Mouse (Mus musculus) heart, embryonic 12.5 days (tissue): Measurements from ENCODE around the gene Enpp1. TPM values are rescaled to one million over a fixed set of nuclear protein-coding genes. Genes with fewer than 3 reads are reported as not detected.

Experiments
- ATAC-seq: fragments of 200-750 bp; cut with Nextera tagmentation; 2 replicates; pipeline ENCODE4 v1.8.0; 2017; ENCODE audit warnings: moderate TSS enrichment, moderate library complexity; ENCODE audit not compliant: insufficient number of reproducible peaks, low FRiP score
- H3K27ac ChIP-seq: fragments of 300-500 bp; sonication (generic); 2 replicates; pipeline ENCODE4 v1.5.1; 2016; ENCODE audit warnings: mild to moderate bottlenecking, moderate library complexity; ENCODE audit not compliant: poor library complexity, severe bottlenecking
- H3K27me3 ChIP-seq: fragments of 300-500 bp; sonication (generic); replicated peaks from 2 replicates; pipeline ENCODE4 v1.6.1; 2016; ENCODE audit warnings: mild to moderate bottlenecking, moderate library complexity
- H3K36me3 ChIP-seq: fragments of 300-500 bp; sonication (generic); 2 replicates; pipeline ENCODE4 v1.6.1; 2016; ENCODE audit warnings: mild to moderate bottlenecking, moderate library complexity
- H3K4me1 ChIP-seq: fragments of 300-500 bp; sonication (generic); replicated peaks from 2 replicates; pipeline ENCODE4 v1.6.1; 2016; ENCODE audit warnings: mild to moderate bottlenecking
- H3K4me2 ChIP-seq: fragments of 300-500 bp; sonication (generic); 2 replicates; pipeline ENCODE4 v1.6.1; 2016; ENCODE audit warnings: mild to moderate bottlenecking, moderate library complexity
- H3K4me3 ChIP-seq: fragments of 300-500 bp; sonication (generic); 2 replicates; pipeline ENCODE4 v1.5.1; 2016; ENCODE audit warnings: mild to moderate bottlenecking
- H3K9ac ChIP-seq: fragments of 300-500 bp; sonication (generic); 2 replicates; pipeline ENCODE4 v1.6.1; 2016; ENCODE audit warnings: mild to moderate bottlenecking, moderate library complexity
- H3K9me3 ChIP-seq: fragments of 300-500 bp; sonication (generic); replicated peaks from 2 replicates; pipeline ENCODE4 v1.6.1; 2016; ENCODE audit warnings: mild to moderate bottlenecking, moderate library complexity
- WGBS: fragments of 180-500 bp; shearing (Covaris S2); methylation state at CpG from one replicate; pipeline ENCODE4 v1.1.7; 2016; 5-methylcytosine and 5-hydroxymethylcytosine counted together
- polyA plus RNA-seq: library from polyadenylated mRNA; unstranded; fragments of >200 nt; fragmentation: Nextera tagmentation; extraction: Ambion mirVana; gene quantifications from 2 replicates; pipeline ENCODE4 v1.2.1, GENCODE M21; 2016

Enpp1 gene
- polyA plus RNA-seq, 1 experiment from 2014 or later = 8.0 TPM

DNA sequence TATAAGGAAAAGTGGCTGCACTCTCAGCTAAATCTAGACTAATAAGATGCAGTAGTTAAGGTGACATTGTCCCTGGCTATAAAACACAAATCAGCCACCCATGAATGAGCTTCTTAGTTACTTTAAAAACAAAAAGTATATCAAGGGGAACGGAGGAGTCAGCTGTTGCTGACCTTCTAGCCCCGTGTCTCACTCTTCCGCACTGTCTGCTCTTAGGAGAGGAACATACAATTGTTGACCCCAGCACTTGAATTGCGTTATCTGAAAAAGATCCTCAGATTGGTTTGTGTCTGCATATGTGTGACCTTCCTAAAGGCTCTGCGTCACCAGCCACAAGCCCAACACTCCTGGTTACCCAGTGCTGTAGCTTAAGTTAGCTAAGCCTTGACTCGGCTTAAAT is 41.4 kb downstream of the Enpp1 start:
- Histone ChIP-seq H3K27ac (no peak overlapping the region), H3K9ac (no peak overlapping the region), H3K27me3 (no peaks in the 10 kb centered on the region), H3K4me1 (no peaks in the 10 kb centered on the region), H3K36me3 (no peaks in the 10 kb centered on the region), H3K9me3 (no peaks in the 10 kb centered on the region), H3K4me2 (no peak overlapping the region), H3K4me3 (no peak overlapping the region)
- whole genome bisulfite sequencing = 78% methylated on average over 6 of the region's 6 CpGs
- ATAC-seq = no peak

DNA sequence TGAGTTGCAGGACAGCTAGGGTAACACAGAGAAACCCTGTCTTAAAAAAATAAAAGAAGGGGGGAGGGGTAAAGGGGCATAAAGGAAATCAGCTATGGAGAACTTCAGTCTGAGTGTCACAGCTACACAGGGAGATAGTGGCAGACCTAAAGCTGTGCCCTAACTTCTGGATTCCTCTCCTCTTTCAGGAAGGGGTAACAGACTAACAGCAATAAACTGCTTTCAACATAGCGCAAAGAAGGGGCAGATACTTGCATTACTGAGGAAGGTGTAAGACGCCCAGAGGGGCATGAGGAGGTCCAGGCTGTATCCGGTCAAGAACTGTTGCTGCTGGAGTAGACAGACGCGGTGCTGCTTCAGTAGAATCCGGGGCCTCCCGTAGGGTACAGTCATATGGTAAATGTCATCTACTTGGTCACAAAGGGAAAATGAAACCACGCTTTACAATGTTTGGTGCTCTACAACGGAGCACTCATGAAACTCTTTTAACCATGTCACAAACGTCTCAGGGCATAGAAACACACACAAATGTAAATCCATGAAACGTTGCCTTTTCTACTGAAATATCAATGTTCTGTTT is 60.9 kb downstream of the Enpp1 start:
- Histone ChIP-seq H3K4me1 (no peaks in the 10 kb centered on the region), H3K9me3 (no peaks in the 10 kb centered on the region), H3K27ac (no peak overlapping the region), H3K4me2 (no peak overlapping the region), H3K27me3 (no peaks in the 10 kb centered on the region), H3K9ac (no peak overlapping the region), H3K4me3 (no peak overlapping the region), H3K36me3 (0 out of 2 replicates have a peak, but pooled peaks cover 2% of the 10 kb centered on the region)
- ATAC-seq = no peak
- 83% methylated on average over 11 of the region's 11 CpGs for WGBS

DNA sequence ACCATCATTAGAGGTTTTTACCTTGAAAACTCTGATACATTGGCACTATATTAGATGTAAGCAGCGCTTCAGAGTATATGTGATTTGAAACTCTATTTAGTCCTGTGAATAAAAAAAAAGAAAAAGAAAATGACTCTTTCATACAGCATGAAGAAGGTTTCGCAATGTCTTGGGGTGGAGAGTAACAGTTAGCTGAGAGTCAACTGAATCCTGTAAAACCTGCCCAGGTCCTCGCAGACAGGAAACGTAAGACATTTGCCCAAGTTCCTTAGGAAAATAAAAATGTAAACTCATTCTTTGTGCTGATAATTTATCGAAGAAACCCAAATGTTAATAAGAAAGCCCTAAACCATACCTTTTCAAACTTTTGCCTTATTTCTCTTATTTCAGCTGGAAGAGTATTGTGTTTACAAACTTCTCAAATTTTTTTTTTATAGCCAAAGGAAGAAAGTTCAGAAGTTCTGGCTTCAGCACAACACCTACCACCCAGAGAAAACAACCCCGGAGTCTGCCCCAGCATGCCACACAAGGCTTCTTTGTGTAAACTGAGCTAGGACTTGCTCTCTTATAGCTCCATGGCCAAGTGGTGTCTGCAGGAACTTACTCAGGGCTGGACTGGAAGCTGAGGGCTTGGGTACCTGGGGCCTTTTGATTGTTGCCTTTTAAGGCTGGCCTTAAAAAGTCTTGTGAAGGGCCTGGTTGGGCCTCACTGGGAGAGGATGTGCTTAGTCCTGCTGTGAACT is 63.8 kb downstream of the Enpp1 start:
- no peaks in the 10 kb centered on the region for H3K9me3 ChIP-seq
- no peaks in the 10 kb centered on the region for H3K27me3 ChIP-seq
- ATAC-seq = no peak
- no peaks in the 10 kb centered on the region for H3K4me1 ChIP-seq
- no peak overlapping the region for H3K27ac ChIP-seq
- no peak overlapping the region for H3K4me2 ChIP-seq
- no peak overlapping the region for H3K4me3 ChIP-seq
- 82% methylated on average over 6 of the region's 6 CpGs for WGBS
- 0 out of 2 replicates have a peak, but pooled peaks cover 2% of the 10 kb centered on the region for H3K36me3 ChIP-seq
- no peak overlapping the region for H3K9ac ChIP-seq

DNA sequence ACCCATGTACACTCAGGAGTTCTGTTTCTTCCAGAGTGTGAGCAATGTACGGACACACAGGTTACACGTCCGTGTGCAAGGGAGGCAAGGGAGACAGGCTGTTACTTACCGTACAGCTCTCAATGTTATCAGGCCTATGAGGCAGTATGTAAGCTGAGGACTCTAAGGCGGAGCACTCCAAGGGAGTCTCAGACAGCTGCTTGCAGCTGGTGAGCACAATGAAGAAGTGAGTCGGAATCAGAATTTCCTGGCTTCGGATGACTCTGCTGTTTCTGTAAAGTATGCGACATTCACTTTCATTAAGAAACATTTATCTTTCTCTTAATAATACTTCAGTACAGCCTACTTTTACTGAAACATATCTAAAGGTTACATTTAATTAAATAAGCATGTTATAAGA is 66.8 kb downstream of the Enpp1 start:
- H3K4me1 ChIP-seq = no peaks in the 10 kb centered on the region
- H3K27me3 ChIP-seq = no peaks in the 10 kb centered on the region
- no peak overlapping the region for H3K27ac ChIP-seq
- H3K9me3 ChIP-seq = no peaks in the 10 kb centered on the region
- H3K9ac ChIP-seq = no peak overlapping the region
- no peak for ATAC-seq
- H3K4me2 ChIP-seq = no peak overlapping the region
- WGBS = 81% methylated on average over 8 of the region's 8 CpGs
- 0 out of 2 replicates have a peak, but pooled peaks cover 2% of the 10 kb centered on the region for H3K36me3 ChIP-seq
- no peak overlapping the region for H3K4me3 ChIP-seq

DNA sequence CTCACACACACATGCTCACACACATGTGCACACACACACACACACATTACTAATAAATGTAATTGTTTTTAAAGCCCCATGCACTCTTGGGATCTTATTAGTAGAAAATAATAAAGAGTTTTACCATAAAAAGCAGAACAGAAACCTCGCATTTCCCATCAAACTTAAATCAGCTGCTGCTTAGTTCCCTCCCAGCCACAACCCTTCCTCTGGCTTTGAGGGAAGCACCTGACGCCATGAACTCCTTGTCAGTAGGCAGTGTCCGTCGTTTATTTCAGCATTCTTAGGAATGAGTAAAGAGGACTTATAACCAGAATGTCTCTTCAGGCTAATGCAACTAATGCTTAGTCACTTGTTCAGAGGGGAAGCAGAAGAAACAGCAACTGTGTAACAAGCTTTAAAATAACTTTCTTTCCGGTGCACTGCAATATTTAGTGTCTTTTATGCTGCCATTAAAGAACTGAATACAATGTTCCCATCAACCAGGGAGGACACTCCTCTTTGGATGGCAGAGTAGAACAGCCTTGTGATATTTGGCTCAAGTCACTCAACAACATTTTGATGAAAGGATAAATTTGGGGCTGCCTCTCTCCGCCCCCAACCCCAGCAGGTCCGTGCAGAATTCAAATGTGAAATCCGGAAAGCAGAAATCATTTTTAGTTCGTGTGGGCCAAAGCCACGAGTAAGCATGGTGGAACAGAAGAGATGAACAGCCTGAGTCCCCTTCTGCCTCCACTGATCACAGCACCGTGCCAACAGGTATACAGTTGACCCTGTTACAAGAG is 69.0 kb downstream of the Enpp1 start:
- 75% methylated on average over 11 of the region's 11 CpGs for WGBS
- Histone ChIP-seq H3K27ac (no peak overlapping the region), H3K4me2 (no peak overlapping the region), H3K36me3 (0 out of 2 replicates have a peak, but pooled peaks cover 2% of the 10 kb centered on the region), H3K4me1 (peaks cover 12% of the 10 kb centered on the region), H3K4me3 (no peak overlapping the region), H3K9ac (no peak overlapping the region), H3K27me3 (no peaks in the 10 kb centered on the region), H3K9me3 (no peaks in the 10 kb centered on the region)
- ATAC-seq = no peak

DNA sequence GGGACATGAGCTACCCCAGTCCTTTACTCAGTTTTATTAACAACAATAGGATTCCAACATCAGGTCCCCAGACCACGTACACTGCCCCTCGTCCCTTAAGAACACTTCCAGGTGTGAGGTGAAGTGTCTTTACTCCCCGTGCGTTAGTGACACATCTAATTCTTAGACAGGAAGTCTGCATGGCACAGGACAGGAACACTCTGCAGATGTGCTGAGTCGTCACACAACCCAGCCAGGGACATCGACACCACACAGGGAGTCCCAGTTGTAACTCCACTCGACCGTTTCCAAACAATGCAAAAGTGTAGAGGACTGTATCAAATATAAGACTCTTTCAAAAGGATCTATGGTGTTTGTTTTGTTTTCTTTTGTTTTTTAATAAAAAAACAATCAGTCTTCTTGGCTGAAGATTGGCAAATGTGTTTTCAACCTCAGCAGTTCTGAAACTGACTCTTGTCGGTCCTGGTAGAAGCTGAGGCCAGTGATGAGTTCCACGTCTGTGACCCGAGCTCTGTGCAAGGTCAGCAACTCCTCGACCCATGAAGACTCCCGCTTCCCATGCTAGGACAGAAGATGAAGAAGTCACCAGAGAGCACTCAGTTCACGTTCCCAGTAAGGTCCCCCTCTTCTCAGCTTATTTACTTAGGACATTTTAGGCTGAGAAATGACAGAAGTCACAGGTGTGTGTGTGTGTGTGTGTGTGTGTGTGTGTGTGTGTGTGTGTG is 70.4 kb downstream of the Enpp1 start:
- H3K9ac ChIP-seq = no peak overlapping the region
- 61% methylated on average over 14 of the region's 14 CpGs for WGBS
- H3K27ac ChIP-seq = no peak overlapping the region
- H3K9me3 ChIP-seq = no peaks in the 10 kb centered on the region
- H3K4me1 ChIP-seq = peaks cover 12% of the 10 kb centered on the region
- no peak overlapping the region for H3K4me3 ChIP-seq
- H3K36me3 ChIP-seq = no peaks in the 10 kb centered on the region
- H3K4me2 ChIP-seq = no peak overlapping the region
- no peaks in the 10 kb centered on the region for H3K27me3 ChIP-seq
- ATAC-seq = no peak

DNA sequence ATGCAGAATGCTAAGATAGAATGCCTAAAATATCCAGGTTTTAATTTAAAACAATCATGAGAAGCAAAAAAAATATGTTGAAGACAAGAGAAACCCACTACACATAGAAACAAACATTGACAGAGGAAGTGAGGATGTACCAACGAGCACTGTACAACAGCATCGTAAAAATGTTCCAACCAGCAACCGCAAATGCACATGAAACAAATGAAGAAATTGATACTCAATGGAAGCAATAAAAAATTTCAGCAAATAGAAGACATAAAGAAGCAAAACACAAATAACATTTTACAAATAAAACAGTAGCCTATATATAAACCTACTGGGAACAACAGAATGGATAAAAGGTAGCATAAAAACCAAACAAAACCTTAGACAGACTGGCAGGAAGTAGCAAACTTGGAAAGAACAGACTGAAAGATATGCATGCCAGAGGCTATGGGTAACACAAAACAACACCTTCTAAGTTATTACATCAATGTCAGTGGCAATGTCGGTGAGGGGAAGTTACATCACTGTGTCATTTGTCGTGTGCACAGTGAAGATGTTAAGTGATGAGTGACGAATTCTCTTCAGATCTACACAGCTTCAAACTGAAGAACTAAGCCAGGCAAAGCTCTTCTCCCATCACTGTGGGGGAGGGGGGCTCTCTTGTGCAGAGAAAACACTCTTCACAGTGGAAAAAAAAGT is 71.6 kb downstream of the Enpp1 start:
- ATAC-seq = no peak
- Histone ChIP-seq H3K9ac (no peak overlapping the region), H3K4me3 (no peak overlapping the region), H3K36me3 (no peaks in the 10 kb centered on the region), H3K4me1 (peaks cover 19% of the 10 kb centered on the region), H3K27me3 (no peaks in the 10 kb centered on the region), H3K4me2 (no peak overlapping the region), H3K9me3 (no peaks in the 10 kb centered on the region), H3K27ac (no peak overlapping the region)
- 61% methylated on average over 6 of the region's 6 CpGs for WGBS

DNA sequence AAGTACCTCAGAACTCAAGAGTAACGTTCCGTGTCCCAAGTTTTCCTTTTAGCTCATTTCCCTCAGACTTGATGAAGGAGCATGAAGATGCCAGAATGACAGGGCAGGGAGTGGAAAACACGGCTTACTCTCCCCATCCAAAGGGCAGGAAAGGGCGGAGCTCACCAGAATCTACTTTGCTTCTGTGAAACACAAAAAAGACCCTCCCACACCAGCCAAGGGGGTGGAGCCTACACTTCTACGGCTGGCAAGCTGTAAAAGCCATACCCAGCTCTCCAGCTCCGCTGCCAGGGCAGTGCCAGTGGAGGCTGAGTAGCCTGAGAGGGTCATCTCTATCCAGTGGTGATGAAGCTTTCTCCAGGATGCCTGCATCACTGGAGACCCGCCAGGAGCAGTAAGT is 72.4 kb downstream of the Enpp1 start:
- Histone ChIP-seq H3K4me2 (no peak overlapping the region), H3K27ac (no peak overlapping the region), H3K36me3 (no peaks in the 10 kb centered on the region), H3K4me1 (peaks cover 26% of the 10 kb centered on the region), H3K27me3 (no peaks in the 10 kb centered on the region), H3K4me3 (no peak overlapping the region), H3K9ac (no peak overlapping the region), H3K9me3 (no peaks in the 10 kb centered on the region)
- ATAC-seq = no peak
- 56% methylated on average over 7 of the region's 7 CpGs for WGBS

DNA sequence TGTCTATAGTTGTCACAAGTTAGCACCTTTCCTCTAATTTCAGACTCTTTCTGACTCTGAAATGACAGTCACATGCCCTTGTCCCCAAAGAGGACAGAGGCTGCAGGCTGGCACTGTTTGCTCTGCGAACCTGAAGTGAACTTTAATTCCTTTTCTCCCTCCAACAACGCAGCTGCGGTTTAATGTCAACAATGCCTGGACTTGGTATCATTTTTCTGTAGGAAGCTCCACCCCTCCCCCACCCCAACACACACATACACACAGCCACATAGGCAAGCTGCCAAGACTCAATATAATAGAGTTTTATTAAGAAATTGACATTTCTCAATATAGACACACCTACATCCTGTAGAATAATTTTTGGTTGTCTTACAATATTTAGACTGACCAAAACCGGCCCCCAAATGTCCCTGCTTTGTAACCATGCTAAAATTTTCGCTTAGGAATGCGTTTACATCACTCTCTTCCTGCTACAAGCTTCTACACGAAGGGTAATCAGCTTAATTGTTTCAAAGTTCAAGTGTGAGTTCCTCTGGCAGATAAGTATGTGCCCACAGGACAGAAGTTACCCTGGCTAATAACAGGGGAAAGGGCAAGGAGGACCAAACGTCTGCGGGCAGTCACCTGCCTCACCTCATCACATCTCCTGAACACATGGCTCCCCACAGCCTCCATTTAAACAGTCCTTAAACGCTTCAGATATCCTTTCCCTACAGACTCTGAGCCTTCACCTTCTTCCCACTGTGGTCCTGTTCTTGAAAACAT is 73.5 kb downstream of the Enpp1 start:
- 41% methylated on average over 10 of the region's 10 CpGs for WGBS
- Histone ChIP-seq H3K9ac (no peak overlapping the region), H3K27ac (no peak overlapping the region), H3K36me3 (no peaks in the 10 kb centered on the region), H3K4me3 (no peak overlapping the region), H3K4me1 (peaks cover 29% of the 10 kb centered on the region), H3K9me3 (no peaks in the 10 kb centered on the region), H3K4me2 (no peak overlapping the region), H3K27me3 (no peaks in the 10 kb centered on the region)
- no peak; the same call in 1 of the 2 replicates for ATAC-seq

DNA sequence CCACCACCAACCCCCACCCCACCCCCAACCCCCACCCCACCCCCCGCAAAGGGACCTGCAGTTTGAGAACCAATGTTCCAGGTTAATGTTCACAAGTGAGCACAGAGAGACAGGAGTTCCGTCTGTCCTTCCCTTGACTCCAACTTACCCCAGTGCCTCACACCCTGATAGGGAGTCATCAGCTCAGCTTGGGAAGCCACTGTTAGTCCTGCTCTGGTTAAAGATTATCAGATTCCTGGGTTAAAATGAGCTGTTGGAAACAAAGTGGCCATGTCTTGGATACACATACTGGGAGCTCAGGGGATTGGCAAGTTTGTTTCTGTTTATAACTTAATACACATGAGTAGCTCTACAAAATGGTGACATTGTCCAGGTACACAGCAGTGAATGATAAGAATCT is 75.0 kb downstream of the Enpp1 start:
- WGBS = 82% methylated on average over 2 of the region's 2 CpGs
- Histone ChIP-seq H3K27me3 (no peaks in the 10 kb centered on the region), H3K36me3 (no peaks in the 10 kb centered on the region), H3K4me2 (no peak overlapping the region), H3K4me3 (no peak overlapping the region), H3K9me3 (no peaks in the 10 kb centered on the region), H3K4me1 (peaks cover 29% of the 10 kb centered on the region), H3K9ac (no peak overlapping the region), H3K27ac (no peak overlapping the region)
- ATAC-seq = no peak
